Mouse (Mus musculus) spleen, postnatal 10 days (tissue): Measurements from ENCODE around the gene Daam2.

ENCODE experiments used
- DNase-seq, 2 experiments: peaks; one replicate each; pipeline ENCODE4 v3.0.0; 2021 to 2022; ENCODE audit warnings: low spot score in 2 of 2

Daam2 gene

GRCm38 (mm10) chr17:49432071-49432711 is 132.0 kb downstream of the Daam2 start:
- peak; percentile 24 to 44 for DNase-seq

DNA sequence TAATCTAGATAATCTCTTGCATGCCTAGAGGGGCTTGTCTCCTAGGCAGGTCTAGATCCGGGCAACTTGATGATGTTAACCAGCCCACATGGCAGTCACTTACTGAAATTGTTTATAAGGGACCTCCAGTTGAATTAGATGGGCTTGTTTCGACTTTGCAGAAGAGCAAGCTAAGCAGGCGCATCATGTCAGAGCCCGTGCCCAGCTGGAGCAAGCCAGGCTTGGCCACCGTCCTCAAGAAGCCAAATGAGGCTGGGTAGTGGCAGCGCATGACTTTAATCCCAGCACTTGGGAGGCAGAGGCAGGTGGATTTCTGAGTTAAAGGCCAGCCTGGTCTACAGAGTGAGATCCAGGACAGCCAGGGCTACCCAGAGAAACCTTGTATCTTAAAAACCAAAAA is 133.0 kb downstream of the Daam2 start:
- DNase-seq = peak; percentile 6 to 13

DNA sequence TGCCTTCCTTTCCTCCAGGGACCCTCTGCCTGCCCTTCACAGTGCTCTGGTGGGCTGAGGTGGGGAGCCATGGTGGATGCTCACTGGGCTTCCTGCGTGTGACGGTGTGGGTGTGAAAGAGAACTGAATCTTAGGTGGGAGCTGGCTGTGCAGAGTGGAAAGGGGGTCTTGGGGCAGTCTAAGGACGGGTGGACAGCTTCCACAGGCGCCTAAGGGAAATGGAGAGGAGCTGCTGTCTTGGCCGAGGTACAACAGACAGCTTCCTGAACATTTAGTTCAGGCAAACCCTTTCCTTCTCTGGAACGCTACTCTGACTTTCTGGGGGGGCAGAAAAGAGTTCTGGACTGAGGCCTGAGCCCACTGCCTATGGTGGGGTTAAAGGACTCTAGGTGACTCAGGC is 134.0 kb downstream of the Daam2 start:
- DNase-seq = peak in 1 of 2 experiments; percentile 22

DNA sequence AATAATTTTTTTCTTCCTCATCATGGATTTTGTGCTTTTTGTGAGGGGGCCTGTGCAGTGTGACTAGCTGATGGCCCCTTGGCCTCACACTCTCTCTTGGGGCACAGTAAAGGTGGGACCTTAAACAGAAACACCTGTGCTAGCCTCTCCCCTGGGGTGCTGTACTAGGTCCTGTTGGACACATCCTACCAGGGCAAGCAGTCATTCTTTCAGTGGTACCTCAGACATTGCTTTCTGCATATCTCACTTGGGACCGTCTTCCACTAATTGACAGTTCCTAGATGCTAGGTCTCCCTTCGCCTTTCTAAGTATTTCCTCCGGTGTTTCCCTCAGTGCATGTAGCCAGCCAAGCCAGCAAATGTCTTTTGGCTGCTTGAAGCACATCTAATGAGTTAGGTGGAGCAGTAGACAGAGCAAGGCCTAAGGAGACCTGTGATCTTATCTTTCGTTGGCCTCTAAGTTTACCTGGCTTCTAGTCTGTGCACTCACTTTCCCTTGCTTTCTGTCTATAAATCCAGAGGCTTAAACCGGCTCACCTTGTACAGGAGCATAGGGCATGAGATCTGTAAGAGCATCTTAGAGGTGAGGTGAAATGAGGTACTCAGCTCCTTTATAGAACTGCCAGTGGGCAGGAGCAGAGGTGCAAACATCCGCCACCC is 134.5 kb downstream of the Daam2 start:
- DNase-seq = peak; percentile 24 to 53

DNA sequence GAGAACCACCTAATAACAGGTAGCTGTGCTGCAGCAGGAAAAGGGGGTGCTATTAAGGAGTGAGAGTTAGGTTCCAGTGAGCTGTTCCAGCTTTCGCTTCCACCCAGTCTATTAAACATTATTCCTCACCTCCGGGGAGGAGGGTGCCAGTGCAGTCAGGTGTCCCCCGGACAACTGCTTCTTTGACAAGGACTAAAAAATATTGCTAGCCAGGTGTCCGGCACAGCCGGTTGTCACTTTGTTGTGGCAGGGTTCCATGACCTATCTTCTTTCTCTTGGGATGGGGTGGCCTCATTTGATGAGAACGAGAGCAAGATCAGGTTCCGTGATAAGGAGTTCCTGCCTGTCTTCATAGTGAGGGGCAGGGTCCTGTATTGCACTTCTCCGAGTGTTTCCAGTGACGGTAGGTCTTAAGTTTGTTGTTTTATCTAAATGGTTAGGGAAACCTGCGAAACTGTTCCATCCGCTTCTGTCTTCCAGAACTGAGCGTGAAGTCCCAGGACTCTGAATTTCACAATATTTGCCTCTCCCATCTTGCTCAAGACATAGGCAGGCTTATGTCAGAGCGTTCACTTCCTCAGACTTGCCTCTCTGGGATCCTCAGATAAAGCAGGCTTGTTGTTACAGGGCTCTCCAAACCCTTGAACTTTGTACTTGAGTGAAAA is 135.3 kb downstream of the Daam2 start:
- DNase-seq = peak; percentile 34 to 66

- peak; percentile 90 to 97 for DNase-seq
These were observed 135.9 kb downstream of the Daam2 start, which contains the start of gene Mocs1 for GRCm38 (mm10) chr17:49428239-49428688. TSS of gene Mocs1 (plus strand) at chr17:49428362.

DNA sequence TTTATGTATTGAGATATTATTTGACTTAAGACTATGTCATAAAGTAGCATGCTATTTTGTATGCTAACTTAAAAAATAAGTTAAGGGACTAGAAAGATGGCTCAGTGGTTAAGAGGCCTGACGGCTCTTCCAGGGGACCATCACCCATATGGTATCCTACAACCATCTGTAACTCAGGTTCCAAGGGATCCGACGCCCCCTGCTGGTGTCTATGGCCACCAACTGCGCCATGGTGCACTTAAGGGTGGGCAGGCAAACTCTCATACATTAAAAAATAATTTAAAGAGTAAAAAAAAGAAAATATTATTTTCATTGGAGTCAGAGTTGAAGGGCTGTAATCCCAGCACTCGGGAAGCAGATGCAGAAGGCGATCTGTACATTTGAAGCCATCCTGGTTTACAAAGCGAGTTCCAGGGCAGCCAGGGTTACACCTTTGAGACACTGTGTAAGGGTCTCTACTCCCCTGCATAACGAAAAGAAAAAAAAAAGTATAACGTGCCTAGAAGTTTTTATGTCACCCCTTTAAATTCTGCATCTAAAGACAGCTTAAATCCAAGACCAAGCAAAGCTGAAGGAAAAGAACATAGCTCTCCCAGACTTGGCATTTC is 136.4 kb downstream of the Daam2 start:
- DNase-seq = peak in 1 of 2 experiments; percentile 48

DNA sequence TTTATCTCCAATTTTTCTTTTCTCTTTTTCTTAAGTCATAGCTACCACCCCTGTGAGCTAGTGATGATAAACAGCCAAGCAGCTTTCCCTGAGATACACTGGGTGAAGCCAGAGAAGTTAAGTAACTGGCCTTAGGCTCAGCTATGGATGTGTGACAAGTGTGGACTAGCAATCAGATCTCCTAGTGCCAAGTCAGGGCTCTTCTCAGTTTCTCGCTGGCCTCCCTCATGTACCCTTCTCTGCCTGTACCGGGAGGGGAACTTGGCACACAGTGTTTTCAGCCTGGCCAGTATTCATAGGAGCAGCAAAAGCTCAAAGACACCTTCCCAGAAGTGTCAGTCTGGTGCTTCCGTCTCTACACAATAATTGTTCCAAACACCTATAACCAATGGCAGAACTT is 140.3 kb downstream of the Daam2 start:
- DNase-seq = peak in 1 of 2 experiments; percentile 7

- no peak for DNase-seq
These were observed 141.1 kb downstream of the Daam2 start for GRCm38 (mm10) chr17:49423067-49423325.

DNA sequence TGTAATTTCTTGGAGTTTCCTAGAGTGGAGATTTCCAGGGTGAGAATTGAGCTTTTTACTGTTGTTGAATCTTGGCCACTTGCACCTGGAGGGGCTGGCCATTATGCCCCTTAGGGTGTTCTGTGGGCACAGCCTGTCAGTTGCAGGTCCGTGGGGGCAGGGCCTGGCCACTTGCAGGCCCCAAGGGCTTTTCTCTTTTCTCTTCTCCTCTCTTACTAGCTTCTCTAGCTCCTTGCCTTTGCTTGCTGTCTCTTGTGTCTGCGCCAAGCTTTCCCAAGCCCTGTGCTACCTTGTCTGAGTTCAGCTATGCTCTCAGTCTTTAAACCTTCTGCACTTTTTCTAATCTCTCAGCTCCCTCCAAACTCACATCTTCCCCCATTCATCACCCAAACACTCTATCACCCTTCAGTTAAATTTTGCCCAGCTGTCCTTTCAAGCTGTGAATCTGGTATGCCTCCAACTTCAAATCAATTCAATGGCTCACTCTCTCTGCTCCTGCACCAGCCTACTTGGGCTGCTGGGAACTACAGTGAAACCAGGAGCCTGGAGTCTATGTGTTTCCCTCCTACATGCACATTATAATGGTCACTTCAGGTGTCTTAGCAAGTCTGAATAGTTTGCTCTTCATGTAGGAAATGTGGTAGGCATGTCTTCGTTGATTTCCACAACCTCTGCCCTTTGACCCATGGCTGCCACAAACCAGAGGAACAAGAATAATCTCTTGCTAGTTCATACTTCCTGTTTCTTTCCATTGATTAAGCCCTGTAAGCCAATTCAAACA is 141.7 kb downstream of the Daam2 start:
- DNase-seq = peak in 1 of 2 experiments; percentile 7

- DNase-seq = no peak
These were observed 144.3 kb downstream of the Daam2 start for GRCm38 (mm10) chr17:49419813-49420212.

GRCm38 (mm10) chr17:49416228-49416627 is 147.9 kb downstream of the Daam2 start:
- DNase-seq = no peak

DNA sequence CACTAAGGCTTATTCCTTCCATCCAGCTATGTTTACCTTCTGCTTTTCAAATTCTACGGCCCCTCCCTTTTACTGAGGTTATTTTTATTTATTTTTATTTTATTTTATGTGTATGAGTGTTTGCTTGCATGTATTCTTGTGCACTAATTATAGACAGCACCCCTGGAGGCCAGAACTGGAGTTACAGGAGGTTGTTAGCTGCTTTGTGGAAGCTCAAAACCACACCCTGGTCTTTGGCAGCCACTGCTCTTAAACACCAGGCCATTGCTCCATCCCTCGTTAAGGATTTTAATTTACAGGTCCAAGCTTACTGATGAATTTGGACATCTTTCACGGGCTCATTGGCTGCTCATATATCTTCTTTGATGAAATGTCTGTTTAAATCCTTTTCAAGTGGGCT is 150.6 kb downstream of the Daam2 start:
- peak in 1 of 2 experiments; percentile 56 for DNase-seq

DNA sequence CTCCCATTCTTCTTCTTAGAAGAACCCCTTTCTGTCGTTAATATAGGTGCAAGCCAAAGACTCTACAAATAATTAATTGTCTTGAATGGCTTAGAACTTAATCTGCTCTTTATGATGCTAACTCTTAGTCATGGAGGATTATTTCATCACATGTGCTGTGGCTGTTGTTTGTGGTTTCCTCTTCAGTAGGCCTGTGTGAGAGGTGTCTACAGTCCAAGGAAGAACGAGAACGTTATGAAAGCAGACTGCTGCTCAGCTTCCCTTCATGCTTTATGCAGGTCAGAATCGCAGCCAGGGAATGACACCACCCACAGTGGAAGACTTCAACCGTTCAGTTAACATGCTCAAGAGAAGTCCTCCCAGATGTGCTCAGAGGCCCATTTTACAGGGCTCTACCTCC is 151.2 kb downstream of the Daam2 start:
- DNase-seq = no peak
